Mouse (Mus musculus) liver, embryonic 13.5 days (tissue): ENCODE data around the gene Inka1. TPM values are rescaled to one million over a fixed set of nuclear protein-coding genes. Genes with fewer than 3 reads are reported as not detected.

Experiments used
- ATAC-seq: fragments of 200-750 bp; cut with Nextera tagmentation; 2 replicates; pipeline ENCODE4 v1.8.0; 2017; ENCODE audit warnings: low read depth, mild to moderate bottlenecking, moderate number of reproducible peaks, moderate library complexity
- DNase-seq: peaks from one replicate; pipeline ENCODE4 v3.0.0; 2022
- H3K27ac ChIP-seq: fragments of 300-500 bp; sonication (generic); 2 replicates; pipeline ENCODE4 v1.5.1; 2015; ENCODE audit warnings: moderate library complexity, mild to moderate bottlenecking, inconsistent platforms
- H3K27me3 ChIP-seq: fragments of 300-500 bp; sonication (generic); 2 replicates; pipeline ENCODE4 v1.6.1; 2015; ENCODE audit warnings: mild to moderate bottlenecking, inconsistent platforms
- H3K36me3 ChIP-seq: fragments of 300-500 bp; sonication (generic); 2 replicates; pipeline ENCODE4 v1.6.1; 2015; ENCODE audit warnings: mild to moderate bottlenecking, inconsistent platforms
- H3K4me1 ChIP-seq: fragments of 300-500 bp; sonication (generic); replicated peaks from 2 replicates; pipeline ENCODE4 v1.6.1; 2015; ENCODE audit warnings: inconsistent platforms
- H3K4me2 ChIP-seq: fragments of 300-500 bp; sonication (generic); 2 replicates; pipeline ENCODE4 v1.6.1; 2015; ENCODE audit warnings: inconsistent platforms, mild to moderate bottlenecking, moderate library complexity
- H3K4me3 ChIP-seq: fragments of 300-500 bp; sonication (generic); replicated peaks from 2 replicates; pipeline ENCODE4 v1.5.1; 2015; ENCODE audit warnings: mild to moderate bottlenecking, inconsistent platforms
- H3K9ac ChIP-seq: fragments of 300-500 bp; sonication (generic); 2 replicates; pipeline ENCODE4 v1.6.1; 2015; ENCODE audit warnings: mild to moderate bottlenecking, inconsistent platforms
- H3K9me3 ChIP-seq: fragments of 300-500 bp; sonication (generic); replicated peaks from 2 replicates; pipeline ENCODE4 v1.6.1; 2016; ENCODE audit warnings: inconsistent platforms
- WGBS: fragments of 180-500 bp; shearing (Covaris S2); methylation state at CpG from one replicate; pipeline ENCODE4 v1.1.7; 2015; ENCODE audit not compliant: insufficient replicate concordance; 5-methylcytosine and 5-hydroxymethylcytosine counted together
- polyA plus RNA-seq: library from polyadenylated mRNA; unstranded; fragments of >200 nt; fragmentation: Nextera tagmentation; extraction: Ambion mirVana; gene quantifications from 2 replicates; pipeline ENCODE4 v1.2.1, GENCODE M21; 2015

Inka1 gene
- polyA plus RNA-seq, 1 experiment from 2014 or later = 60.5 TPM

DNA sequence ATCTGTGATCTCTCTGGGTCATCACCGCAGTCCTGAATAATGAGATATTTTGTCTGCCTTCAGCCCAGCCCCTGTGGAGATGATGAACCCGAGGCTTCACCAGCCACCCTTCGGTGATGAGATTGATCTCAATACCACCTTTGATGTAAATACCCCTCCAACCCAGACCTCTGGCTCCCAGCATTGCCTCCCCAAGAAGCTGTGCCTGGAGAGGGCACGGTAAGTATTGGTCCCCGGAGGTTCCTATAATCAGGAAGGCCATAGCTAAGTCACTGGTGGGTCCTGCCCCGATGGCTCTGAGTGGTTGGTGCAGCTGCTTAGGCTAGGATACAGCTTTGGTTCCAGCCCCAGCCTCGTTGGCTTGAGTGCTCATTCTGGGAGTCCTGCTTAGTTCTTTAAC, 17.1 kb downstream of the Inka1 start:
- Histone ChIP-seq H3K4me2 (no peak overlapping the region), H3K27me3 (no peaks in the 10 kb centered on the region), H3K4me1 (peaks cover 54% of the 10 kb centered on the region), H3K36me3 (peaks cover 60% of the 10 kb centered on the region), H3K9ac (no peak overlapping the region; the same call in 1 of the 2 replicates), H3K4me3 (no peak overlapping the region), H3K27ac (0 out of 2 replicates have a peak overlapping the region, but pooled peaks have one; percentile 98), H3K9me3 (no peaks in the 10 kb centered on the region)
- 84% methylated on average over 7 of the region's 7 CpGs for WGBS
- ATAC-seq = no peak
- no peak for DNase-seq

GRCm38 (mm10) chr9:107967437-107967836, 18.2 kb downstream of the Inka1 start:
- H3K27me3 ChIP-seq = no peaks in the 10 kb centered on the region
- WGBS = 78% methylated on average over 6 of the region's 6 CpGs
- H3K27ac ChIP-seq = no peak overlapping the region
- no peak overlapping the region for H3K4me2 ChIP-seq
- H3K36me3 ChIP-seq = peaks cover 71% of the 10 kb centered on the region
- ATAC-seq = no peak
- DNase-seq = no peak
- no peak overlapping the region for H3K9ac ChIP-seq
- H3K9me3 ChIP-seq = no peaks in the 10 kb centered on the region
- peaks cover 43% of the 10 kb centered on the region for H3K4me1 ChIP-seq
- no peak overlapping the region for H3K4me3 ChIP-seq

DNA sequence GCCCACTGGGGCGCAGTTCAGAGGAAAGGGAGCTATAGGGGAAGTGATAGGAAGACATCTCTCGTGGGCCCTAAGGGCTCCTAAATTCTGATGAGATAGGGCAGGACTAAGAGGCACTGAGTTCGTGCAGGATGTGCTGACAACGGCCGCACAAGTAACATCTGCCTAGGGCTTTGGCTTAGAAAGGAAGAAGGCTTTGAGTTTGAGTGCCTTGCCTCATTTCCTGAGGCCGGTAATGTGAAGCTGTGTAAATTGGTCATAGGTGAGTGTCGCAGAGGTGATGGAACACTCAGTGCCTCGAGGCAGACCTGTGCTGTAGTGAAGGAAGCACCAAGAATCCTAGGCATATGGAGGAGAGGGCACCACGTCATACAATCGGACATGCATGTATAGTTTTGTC, 19.0 kb downstream of the Inka1 start:
- Histone ChIP-seq H3K36me3 (peaks cover 79% of the 10 kb centered on the region), H3K4me2 (no peak overlapping the region), H3K9me3 (no peaks in the 10 kb centered on the region), H3K4me3 (no peak overlapping the region), H3K4me1 (peaks cover 36% of the 10 kb centered on the region), H3K27me3 (no peaks in the 10 kb centered on the region), H3K27ac (peak overlapping the region; percentile 37; the same call in 1 of the 2 replicates), H3K9ac (no peak overlapping the region)
- ATAC-seq = no peak
- 62% methylated on average over 10 of the region's 10 CpGs for WGBS
- DNase-seq = no peak

DNA sequence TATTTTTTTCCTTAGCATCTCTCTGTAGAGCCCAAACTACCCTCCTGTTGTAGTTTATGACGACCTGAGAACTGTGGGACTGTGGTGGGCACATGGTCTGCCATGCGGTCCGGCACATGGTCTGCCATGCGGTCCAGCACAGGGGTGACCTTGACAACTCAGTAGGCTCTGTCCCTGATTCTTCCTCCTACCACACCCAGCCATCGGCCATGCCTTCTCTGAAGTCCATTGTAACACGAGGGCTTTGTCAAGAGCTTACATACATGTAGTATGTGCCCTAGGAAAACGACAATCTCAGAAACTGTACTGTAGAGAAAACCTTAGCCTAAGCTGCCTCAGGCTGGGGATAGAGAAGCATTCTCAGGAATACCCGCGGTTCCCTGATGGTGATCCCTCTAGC, 21.0 kb downstream of the Inka1 start:
- peaks cover 83% of the 10 kb centered on the region for H3K36me3 ChIP-seq
- DNase-seq (no peak), ATAC-seq (no peak)
- peak overlapping the region; percentile 71 for H3K27ac ChIP-seq
- 89% methylated on average over 9 of the region's 9 CpGs for WGBS
- H3K4me1 ChIP-seq = peaks cover 22% of the 10 kb centered on the region
- H3K9ac ChIP-seq = no peak overlapping the region
- H3K9me3 ChIP-seq = no peaks in the 10 kb centered on the region
- H3K4me2 ChIP-seq = no peak overlapping the region
- no peak overlapping the region for H3K4me3 ChIP-seq
- H3K27me3 ChIP-seq = no peaks in the 10 kb centered on the region

GRCm38 (mm10) chr9:107963700-107964099, 22.0 kb downstream of the Inka1 start:
- peak; percentile 66 for ATAC-seq
- Histone ChIP-seq H3K4me3 (no peak overlapping the region), H3K9me3 (no peaks in the 10 kb centered on the region), H3K27ac (peak overlapping the region; percentile 71), H3K4me2 (no peak overlapping the region), H3K4me1 (peaks cover 22% of the 10 kb centered on the region), H3K36me3 (peaks cover 83% of the 10 kb centered on the region), H3K27me3 (no peaks in the 10 kb centered on the region), H3K9ac (peak overlapping the region; percentile 28; the same call in 1 of the 2 replicates)
- peak; percentile 61 for DNase-seq
- WGBS = 9% methylated on average over 5 of the region's 5 CpGs

DNA sequence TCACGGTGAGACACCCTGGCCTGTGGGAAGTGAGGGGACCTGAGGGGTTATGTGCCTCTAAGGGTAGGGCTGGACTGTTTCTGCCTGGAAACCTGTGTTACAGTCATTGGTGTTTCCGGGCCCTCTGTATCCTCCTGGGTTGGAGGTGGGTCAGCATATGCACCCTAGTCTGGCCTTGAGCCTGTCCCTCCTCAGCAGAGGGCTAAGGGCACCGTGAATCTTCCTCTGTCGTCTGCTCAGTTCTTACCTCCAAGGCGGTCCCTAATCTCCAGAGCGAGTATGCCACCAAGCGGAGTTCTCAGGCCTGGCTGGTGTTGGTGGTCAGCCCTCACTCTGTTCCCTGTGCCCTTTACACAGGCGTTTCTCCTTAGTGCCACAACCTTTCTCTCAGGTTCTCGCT, 22.8 kb downstream of the Inka1 start:
- 86% methylated on average over 9 of the region's 9 CpGs for WGBS
- no peaks in the 10 kb centered on the region for H3K27me3 ChIP-seq
- DNase-seq = no peak
- H3K4me2 ChIP-seq = no peak overlapping the region
- no peak for ATAC-seq
- peaks cover 84% of the 10 kb centered on the region for H3K36me3 ChIP-seq
- no peak overlapping the region for H3K9ac ChIP-seq
- no peak overlapping the region; the same call in 1 of the 2 replicates for H3K27ac ChIP-seq
- H3K4me3 ChIP-seq = no peak overlapping the region
- H3K9me3 ChIP-seq = no peaks in the 10 kb centered on the region
- peaks cover 22% of the 10 kb centered on the region for H3K4me1 ChIP-seq

- H3K4me2 ChIP-seq = no peak overlapping the region
- no peak overlapping the region for H3K9ac ChIP-seq
- DNase-seq (no peak), ATAC-seq (no peak)
- H3K9me3 ChIP-seq = no peaks in the 10 kb centered on the region
- WGBS = 68% methylated on average over 5 of the region's 5 CpGs
- H3K27ac ChIP-seq = peak overlapping the region; percentile 25; the same call in 1 of the 2 replicates
- peaks cover 89% of the 10 kb centered on the region for H3K36me3 ChIP-seq
- H3K27me3 ChIP-seq = no peaks in the 10 kb centered on the region
- peaks cover 17% of the 10 kb centered on the region for H3K4me1 ChIP-seq
- no peak overlapping the region for H3K4me3 ChIP-seq
Observed at GRCm38 (mm10) chr9:107961881-107962280, 23.8 kb downstream of the Inka1 start.

DNA sequence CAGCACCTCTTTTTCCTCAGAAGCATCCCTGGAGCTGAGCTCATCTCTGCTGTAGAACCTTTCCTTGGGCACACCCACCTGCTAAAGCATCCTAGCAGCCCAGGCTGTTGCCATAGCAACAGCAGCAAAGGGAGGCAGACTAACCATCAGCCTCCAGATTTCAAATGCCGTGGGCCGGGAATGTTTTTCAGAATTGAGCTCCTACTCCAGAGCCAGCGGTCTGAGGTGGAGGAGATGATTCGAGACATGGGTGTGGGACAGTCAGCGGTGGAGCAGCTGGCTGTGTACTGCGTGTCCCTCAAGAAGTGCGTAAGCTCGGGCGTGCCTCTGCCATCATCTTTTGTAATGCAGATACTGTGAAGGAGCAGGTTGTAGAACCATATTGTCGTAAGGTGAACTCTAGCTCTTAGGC, 24.3 kb downstream of the Inka1 start:
- H3K27ac ChIP-seq = 0 out of 2 replicates have a peak overlapping the region, but pooled peaks have one; percentile 25
- H3K4me1 ChIP-seq = peaks cover 17% of the 10 kb centered on the region
- DNase-seq (no peak), ATAC-seq (no peak)
- no peak overlapping the region for H3K4me2 ChIP-seq
- no peaks in the 10 kb centered on the region for H3K9me3 ChIP-seq
- WGBS = 89% methylated on average over 10 of the region's 10 CpGs
- H3K9ac ChIP-seq = no peak overlapping the region
- H3K4me3 ChIP-seq = no peak overlapping the region
- H3K27me3 ChIP-seq = no peaks in the 10 kb centered on the region
- peaks cover 94% of the 10 kb centered on the region for H3K36me3 ChIP-seq

DNA sequence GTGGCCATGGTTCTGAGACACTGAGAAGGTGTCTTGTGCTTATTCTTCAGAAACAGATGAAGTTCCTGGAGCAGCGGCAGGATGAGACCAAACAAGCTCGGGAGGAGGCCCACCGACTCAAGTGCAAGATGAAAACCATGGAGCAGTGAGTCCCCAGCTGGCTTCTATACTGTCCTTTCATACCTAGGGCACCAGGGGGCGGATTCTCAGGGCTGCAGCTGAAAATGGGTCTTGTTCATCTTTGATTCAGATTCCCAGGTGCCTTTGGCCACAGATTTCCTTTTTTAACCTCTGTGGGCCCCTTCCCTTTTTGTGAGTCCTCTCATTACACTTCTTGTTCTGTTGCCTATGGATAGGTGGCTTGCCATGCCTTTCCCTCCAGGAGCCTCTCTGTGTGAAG, 24.8 kb downstream of the Inka1 start:
- Histone ChIP-seq H3K36me3 (peaks cover 96% of the 10 kb centered on the region), H3K9ac (no peak overlapping the region), H3K27ac (no peak overlapping the region), H3K4me3 (no peak overlapping the region), H3K4me2 (no peak overlapping the region), H3K9me3 (no peaks in the 10 kb centered on the region), H3K4me1 (peaks cover 15% of the 10 kb centered on the region), H3K27me3 (no peaks in the 10 kb centered on the region)
- WGBS = 62% methylated on average over 4 of the region's 4 CpGs
- ATAC-seq (no peak), DNase-seq (no peak)

- Histone ChIP-seq H3K9ac (no peak overlapping the region), H3K4me1 (peaks cover 11% of the 10 kb centered on the region), H3K4me3 (no peak overlapping the region), H3K36me3 (peaks cover 91% of the 10 kb centered on the region), H3K9me3 (no peaks in the 10 kb centered on the region), H3K27ac (no peak overlapping the region), H3K4me2 (no peak overlapping the region), H3K27me3 (no peaks in the 10 kb centered on the region)
- DNase-seq (no peak), ATAC-seq (no peak)
- WGBS = 76% methylated on average over 6 of the region's 6 CpGs
Observed at GRCm38 (mm10) chr9:107959896-107960295, 25.8 kb downstream of the Inka1 start.

GRCm38 (mm10) chr9:107957141-107957540, 28.5 kb downstream of the Inka1 start:
- 61% methylated on average over 6 of the region's 6 CpGs for WGBS
- Histone ChIP-seq H3K9me3 (no peaks in the 10 kb centered on the region), H3K36me3 (peaks cover 73% of the 10 kb centered on the region), H3K27me3 (no peaks in the 10 kb centered on the region), H3K9ac (no peak overlapping the region), H3K4me3 (no peak overlapping the region), H3K27ac (no peak overlapping the region), H3K4me2 (no peak overlapping the region), H3K4me1 (peaks cover 16% of the 10 kb centered on the region)
- no peak for ATAC-seq
- DNase-seq = no peak

- no peak overlapping the region for H3K9ac ChIP-seq
- 82% methylated on average over 6 of the region's 6 CpGs for WGBS
Observed at GRCm38 (mm10) chr9:107955613-107956289, 29.9 kb downstream of the Inka1 start.

More at GRCm38 (mm10) chr9:107955613-107956289, 29.9 kb downstream of the Inka1 start:
- DNase-seq (no peak), ATAC-seq (no peak)
- Histone ChIP-seq H3K36me3 (peaks cover 59% of the 10 kb centered on the region), H3K4me3 (no peak overlapping the region), H3K27ac (no peak overlapping the region), H3K27me3 (no peaks in the 10 kb centered on the region), H3K9me3 (no peaks in the 10 kb centered on the region), H3K4me1 (peaks cover 18% of the 10 kb centered on the region), H3K4me2 (no peak overlapping the region)
